Mouse (Mus musculus): ENCODE data around the gene Nhlh1. TPM values are rescaled to one million over a fixed set of nuclear protein-coding genes. Genes with fewer than 3 reads are reported as not detected.

The Nhlh1 gene
- polyA plus RNA-seq, 1 experiment from 2014 or later, result not detected

DNA sequence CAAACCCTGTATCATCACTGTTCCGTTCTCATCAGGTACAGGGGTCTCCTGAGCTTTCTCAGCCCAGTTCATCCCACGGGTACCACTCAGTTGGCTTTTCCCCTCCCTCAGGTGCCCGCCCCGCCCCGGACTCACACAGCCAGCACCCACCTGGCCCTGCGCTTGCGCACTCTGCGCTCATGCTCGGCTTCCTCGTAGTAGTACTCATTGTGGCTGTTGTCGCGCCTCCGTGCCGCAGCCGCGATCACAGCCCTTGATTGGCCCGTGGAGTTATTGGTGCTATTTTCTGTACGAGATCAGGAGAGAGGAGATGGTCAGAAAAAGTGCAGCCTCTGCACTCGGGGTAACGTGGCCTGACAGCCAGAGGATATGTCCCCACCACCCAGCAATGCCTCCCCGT, 49.6 kb downstream of the Nhlh1 start:
- WGBS, result 96% methylated on average over 21 of the region's 21 CpGs
- ATAC-seq (no peak), DNase-seq (ENCODE audit: low spot score) (no peak)
- Histone ChIP-seq H3K4me2 (replicated peaks; ENCODE audit: low read depth, low read length) (no peak overlapping the region), H3K27me3 (replicated peaks; ENCODE audit: insufficient read depth, low read length) (no peaks in the 10 kb centered on the region), H3K27ac (ENCODE audit: low read length) (no peak overlapping the region), H3K9ac (replicated peaks; ENCODE audit: low read depth) (no peak overlapping the region), H3K4me1 (ENCODE audit: insufficient read depth, low read depth, low read length) (no peaks in the 10 kb centered on the region), H3K4me3 (ENCODE audit: low read depth, low read length) (no peak overlapping the region), H3K36me3 (ENCODE audit: insufficient read depth, low read length) (peaks cover 7% of the 10 kb centered on the region; the same call in 1 of the 2 replicates), H3K9me3 (ENCODE audit: low read length) (no peaks in the 10 kb centered on the region)
- no peak for TF ChIP-seq EP300 (IDR thresholded peaks at IDR 0.05)
- no peak for TF ChIP-seq CTCF (IDR thresholded peaks at IDR 0.05)

Other genes with a start within 250 kb of the Nhlh1 start
- gene Cd84, start 217.9 kb downstream of the Nhlh1 start, polyA plus RNA-seq (2015; fragmentation: Nextera tagmentation; extraction: Ambion mirVana), result 7.3 and 8.3 TPM in 2 replicates
- gene Gm10521, start 161.9 kb downstream of the Nhlh1 start, polyA plus RNA-seq (2015; fragmentation: Nextera tagmentation; extraction: Ambion mirVana), result 0.10 TPM in 1 of 2 replicates, not detected in the other
- 0.74 and 1.5 TPM in 2 replicates for gene Slamf6, start 140.1 kb downstream of the Nhlh1 start, polyA plus RNA-seq (2015; fragmentation: Nextera tagmentation; extraction: Ambion mirVana)
- gene Vangl2, start 29.1 kb downstream of the Nhlh1 start, polyA plus RNA-seq (2015; fragmentation: Nextera tagmentation; extraction: Ambion mirVana), result 6.2 and 6.9 TPM in 2 replicates
- 99.1 and 111 TPM in 2 replicates for gene Copa, start 25.0 kb upstream of the Nhlh1 start, polyA plus RNA-seq (2015; fragmentation: Nextera tagmentation; extraction: Ambion mirVana)
- gene Ncstn, start 25.2 kb upstream of the Nhlh1 start, polyA plus RNA-seq (2015; fragmentation: Nextera tagmentation; extraction: Ambion mirVana), result 103 and 108 TPM in 2 replicates
- 74.5 and 74.9 TPM in 2 replicates for gene Pex19, start 69.2 kb upstream of the Nhlh1 start, polyA plus RNA-seq (2015; fragmentation: Nextera tagmentation; extraction: Ambion mirVana)
- gene Dcaf8, start 90.5 kb upstream of the Nhlh1 start, polyA plus RNA-seq (2015; fragmentation: Nextera tagmentation; extraction: Ambion mirVana), result 93.7 and 96.6 TPM in 2 replicates
- 114 and 118 TPM in 2 replicates for gene Pea15a, start 149.2 kb upstream of the Nhlh1 start, polyA plus RNA-seq (2015; fragmentation: Nextera tagmentation; extraction: Ambion mirVana)
- 2.5 TPM in 2 replicates for gene Casq1, start 162.3 kb upstream of the Nhlh1 start, polyA plus RNA-seq (2015; fragmentation: Nextera tagmentation; extraction: Ambion mirVana)
- 0.04 and 0.05 TPM in 2 replicates for gene Atp1a4, start 200.8 kb upstream of the Nhlh1 start, polyA plus RNA-seq (2015; fragmentation: Nextera tagmentation; extraction: Ambion mirVana)
- gene Igsf8, start 204.1 kb upstream of the Nhlh1 start, polyA plus RNA-seq (2015; fragmentation: Nextera tagmentation; extraction: Ambion mirVana), result 30.0 and 32.4 TPM in 2 replicates
- 15.3 and 17.0 TPM in 2 replicates for gene Atp1a2, start 240.5 kb upstream of the Nhlh1 start, polyA plus RNA-seq (2015; fragmentation: Nextera tagmentation; extraction: Ambion mirVana)

Measured in lung, postnatal 0 days (tissue).